Mouse (Mus musculus) urinary bladder, adult 2 months (tissue): ENCODE results near the gene Numbl. TPM values are rescaled to one million over a fixed set of nuclear protein-coding genes. Genes with fewer than 3 reads are reported as not detected.

Source experiments
- DNase-seq: peaks from one replicate; pipeline ENCODE4 v3.0.0; 2022; ENCODE audit warnings: low spot score
- polyA plus RNA-seq: library from polyadenylated mRNA; depleted of rRNA; stranded (reverse); fragments of >200 nt; gene quantifications from 2 replicates; pipeline ENCODE4 v1.2.3, GENCODE M21; 2012; rRNA removed

Gene Numbl
- polyA plus RNA-seq, 1 experiment = 44.1 TPM

- no peak for DNase-seq
Measured at GRCm38 (mm10) chr7:27324928-27325327, 66.7 kb downstream of the Numbl start.

DNA sequence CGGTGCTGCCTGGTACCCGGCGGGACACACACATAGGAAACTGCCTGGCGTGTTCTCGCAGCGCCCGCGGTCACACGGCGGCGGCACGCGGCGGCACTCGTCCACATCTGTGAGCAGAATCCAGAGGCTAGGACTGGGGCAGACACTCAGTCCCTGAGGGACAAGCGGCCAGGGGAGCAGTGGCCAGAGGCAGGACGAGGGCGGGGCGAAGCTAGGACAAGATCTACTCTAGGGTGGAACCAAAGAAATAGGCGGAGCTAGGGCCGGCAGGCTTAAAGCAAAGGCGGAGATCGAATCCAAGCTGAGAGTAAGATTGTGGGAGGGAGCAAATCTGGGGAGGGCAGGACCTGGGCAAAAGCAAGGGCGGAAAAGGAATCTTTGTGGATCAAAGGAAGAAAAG, 67.5 kb downstream of the Numbl start:
- peak; percentile 45 for DNase-seq

DNA sequence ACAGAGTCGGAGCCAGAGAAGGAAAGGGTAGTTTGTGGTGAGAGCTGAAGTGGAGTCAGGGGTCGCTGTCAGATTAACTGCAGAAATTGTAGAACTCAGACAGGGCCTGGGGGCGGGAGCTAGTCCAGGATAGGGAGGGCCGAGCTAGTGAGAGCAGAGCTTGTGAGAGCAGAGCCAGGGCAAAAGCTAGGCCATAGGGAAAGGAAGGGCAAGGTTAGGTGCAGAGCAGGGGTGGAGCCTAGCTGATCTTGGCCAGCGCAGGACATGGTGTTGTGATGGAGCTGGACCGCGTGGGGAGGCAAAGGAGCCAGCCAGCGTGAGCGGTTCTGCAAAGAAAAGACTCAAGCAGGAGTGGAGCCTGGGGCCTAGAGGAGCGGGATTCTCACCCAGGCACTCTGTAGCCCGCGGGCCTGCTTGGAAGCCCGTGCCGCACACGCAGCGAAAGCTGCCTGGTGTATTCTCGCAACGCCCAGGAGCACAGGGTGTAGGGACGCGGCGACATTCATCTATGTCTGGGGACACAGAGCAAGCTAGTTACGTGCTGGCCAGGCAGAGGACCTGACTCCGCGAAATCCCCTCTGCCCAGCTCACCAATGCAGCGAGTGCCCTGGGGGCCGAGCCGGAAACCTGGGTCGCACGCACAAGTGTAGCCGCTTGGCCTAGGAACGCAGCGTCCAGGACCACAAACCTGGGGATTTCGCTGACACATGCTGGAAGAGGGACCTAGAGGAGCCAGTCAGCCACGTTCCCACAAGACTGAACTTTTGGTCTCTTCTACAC, 68.1 kb downstream of the Numbl start:
- no peak for DNase-seq

DNA sequence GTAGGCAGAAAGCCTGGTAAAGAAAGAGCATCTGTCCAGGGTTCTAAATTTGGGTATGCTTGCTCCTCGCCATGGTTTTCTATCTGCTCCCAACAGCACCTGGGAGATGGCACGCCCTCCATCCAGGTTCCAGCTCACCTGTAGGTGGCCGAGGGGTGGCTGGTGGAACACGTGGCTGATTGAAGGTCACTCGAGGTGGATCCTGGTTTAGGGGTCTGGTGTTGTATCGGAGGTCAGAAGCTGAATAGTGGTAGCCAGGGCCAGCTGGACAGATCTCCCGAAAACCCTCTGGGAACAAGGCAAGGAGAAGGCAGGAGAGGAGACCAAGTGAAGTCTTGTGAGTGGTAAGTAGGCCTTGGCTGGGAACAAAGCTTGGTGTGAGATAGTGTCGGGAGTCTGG, 69.3 kb downstream of the Numbl start:
- DNase-seq = no peak

- DNase-seq = no peak
Measured at GRCm38 (mm10) chr7:27328161-27328560, 69.9 kb downstream of the Numbl start.

DNA sequence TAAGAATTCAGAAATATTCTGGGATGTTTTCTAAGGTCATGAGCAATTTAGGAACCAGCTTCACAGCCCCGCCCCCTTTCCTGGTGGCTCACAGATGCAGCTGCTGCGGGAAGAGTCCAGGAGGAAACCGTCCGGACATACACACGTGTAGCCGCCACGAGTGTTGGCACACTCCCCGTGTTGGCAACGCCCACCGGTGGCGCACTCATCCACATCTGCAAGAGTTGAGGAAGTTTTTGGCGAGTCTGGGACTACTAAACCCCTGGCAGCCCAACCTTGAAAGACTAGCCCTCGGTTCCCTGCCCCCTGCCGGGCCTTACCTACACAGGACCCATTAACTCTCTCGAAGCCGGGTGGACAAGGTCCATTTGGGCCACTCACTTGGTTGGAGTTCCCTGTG, 70.4 kb downstream of the Numbl start:
- DNase-seq = no peak

GRCm38 (mm10) chr7:27329326-27329947, 71.2 kb downstream of the Numbl start:
- peak; percentile 81 for DNase-seq

- DNase-seq = no peak
Measured at GRCm38 (mm10) chr7:27329981-27330380, 71.7 kb downstream of the Numbl start.

DNA sequence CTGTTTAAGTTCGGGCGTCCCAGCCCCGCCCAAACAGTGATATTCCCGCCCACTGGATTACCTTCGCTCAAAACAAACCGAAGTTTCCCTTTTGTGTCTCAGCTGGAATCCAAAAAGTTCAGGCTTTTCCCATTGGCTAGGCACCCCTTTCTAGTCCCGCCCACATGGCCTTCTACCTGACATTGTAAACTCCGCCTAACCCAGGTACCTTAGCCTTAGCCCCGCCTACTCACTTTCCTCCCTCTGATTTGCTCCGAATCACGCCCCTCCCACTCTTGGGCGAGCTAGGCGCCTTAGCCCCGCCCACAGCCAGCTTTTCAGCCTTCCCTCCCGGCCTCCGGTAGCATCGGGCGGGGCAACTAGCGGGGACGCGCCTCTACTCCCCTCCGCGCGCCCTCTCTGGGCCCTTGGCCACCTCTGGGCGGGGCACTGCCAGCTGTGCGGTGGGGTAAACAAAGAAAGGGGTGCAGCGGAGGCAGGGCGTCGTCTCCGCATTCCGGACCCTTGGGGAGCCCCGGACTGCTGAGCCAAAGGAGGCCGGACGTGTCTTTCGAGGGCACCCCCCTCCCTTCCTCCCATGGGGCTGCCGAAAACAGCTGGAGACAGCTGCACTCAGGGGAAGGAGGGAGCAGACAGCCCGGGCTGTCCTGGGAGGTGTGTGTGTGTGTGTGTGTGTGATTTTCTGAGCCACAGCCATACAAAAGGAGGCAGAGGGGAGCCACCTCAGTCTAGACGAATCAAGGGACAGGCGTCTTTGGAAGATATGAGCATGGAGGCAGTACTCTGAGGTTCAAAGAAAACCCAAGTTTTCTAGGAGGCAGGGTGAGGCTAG, 72.7 kb downstream of the Numbl start:
- peak; percentile 87 for DNase-seq

DNA sequence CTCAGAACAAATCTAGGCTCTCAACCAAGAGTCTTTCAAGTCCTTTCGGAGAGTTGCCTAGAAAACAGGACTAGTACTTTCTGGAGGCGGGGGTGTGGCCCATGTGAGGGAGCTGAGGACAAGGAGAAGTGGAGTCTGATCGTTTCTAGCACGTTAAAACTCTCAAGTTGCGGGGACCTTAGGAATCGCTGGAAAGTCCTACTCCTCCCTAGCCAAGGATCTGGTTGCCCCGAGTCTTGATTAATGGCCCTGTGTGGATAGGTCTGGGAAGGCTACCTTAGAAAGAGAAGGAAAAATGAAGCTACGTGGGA, 73.3 kb downstream of the Numbl start:
- no peak for DNase-seq

Other genes starting within 250 kb of the Numbl start
- not detected in 2 replicates for gene Cyp2a12, start 229.4 kb upstream of the Numbl start, polyA plus RNA-seq
- 30.4 and 47.4 TPM in 2 replicates for gene Cyp2f2, start 138.5 kb upstream of the Numbl start, polyA plus RNA-seq
- gene Cyp2t4, start 104.7 kb upstream of the Numbl start, polyA plus RNA-seq = not detected in 2 replicates
- gene Egln2, start 91.6 kb upstream of the Numbl start, polyA plus RNA-seq = 64.2 and 67.5 TPM in 2 replicates
- gene Rab4b, start 79.5 kb upstream of the Numbl start, polyA plus RNA-seq = 69.2 and 85.6 TPM in 2 replicates
- not detected in 2 replicates for gene Gm21983, start 77.3 kb upstream of the Numbl start, polyA plus RNA-seq
- 0.23 and 0.47 TPM in 2 replicates for gene Mia, start 77.3 kb upstream of the Numbl start, polyA plus RNA-seq
- 11.1 and 12.0 TPM in 2 replicates for gene BC024978, start 62.7 kb upstream of the Numbl start, polyA plus RNA-seq
- 114 and 140 TPM in 2 replicates for gene Snrpa, start 62.2 kb upstream of the Numbl start, polyA plus RNA-seq
- 9.9 and 11.6 TPM in 2 replicates for gene Itpkc, start 29.8 kb upstream of the Numbl start, polyA plus RNA-seq
- 20.4 and 20.7 TPM in 2 replicates for gene Coq8b, start 25.4 kb upstream of the Numbl start, polyA plus RNA-seq
- 176 and 335 TPM in 2 replicates for gene Ltbp4, start 79.3 kb downstream of the Numbl start, polyA plus RNA-seq
- 39.4 and 46.5 TPM in 2 replicates for gene Shkbp1, start 97.6 kb downstream of the Numbl start, polyA plus RNA-seq
- 0.43 and 0.67 TPM in 2 replicates for gene Gm20479, start 99.0 kb downstream of the Numbl start, polyA plus RNA-seq
- 0.53 and 0.74 TPM in 2 replicates for gene Sptbn4, start 189.3 kb downstream of the Numbl start, polyA plus RNA-seq
- 46.5 and 51.3 TPM in 2 replicates for gene Blvrb, start 189.5 kb downstream of the Numbl start, polyA plus RNA-seq
- gene Sertad3, start 215.3 kb downstream of the Numbl start, polyA plus RNA-seq = 22.0 and 29.1 TPM in 2 replicates
- 36.2 and 37.2 TPM in 2 replicates for gene Sertad1, start 228.5 kb downstream of the Numbl start, polyA plus RNA-seq
- 4.6 and 4.9 TPM in 2 replicates for gene Prx, start 240.9 kb downstream of the Numbl start, polyA plus RNA-seq